Mouse (Mus musculus) kidney, postnatal 0 days (tissue): ENCODE measurements at regions not wholly inside any gene's neighbourhood (a gene's known extent, or its start where the extent isn't known, plus 50 kb on each side); places are given as distances from the start of the nearest gene placed in this dataset.

Source experiments
- ATAC-seq: fragments of 200-750 bp; cut with Nextera tagmentation; replicated peaks from 2 replicates; pipeline ENCODE4 v1.8.0; 2017; ENCODE audit warnings: low read depth, moderate number of reproducible peaks, moderate TSS enrichment, moderate library complexity; ENCODE audit not compliant: low FRiP score
- DNase-seq: peaks from one replicate; pipeline ENCODE4 v3.0.0-alpha.2; 2016; ENCODE audit warnings: low spot score
- H3K27ac ChIP-seq: fragments of 300-500 bp; sonication (generic); 2 replicates; pipeline ENCODE4 v1.5.1; 2014; ENCODE audit warnings: mild to moderate bottlenecking
- H3K27me3 ChIP-seq: fragments of 300-500 bp; sonication (generic); 2 replicates; pipeline ENCODE4 v1.6.1; 2014; ENCODE audit warnings: low read length, mixed read lengths; ENCODE audit not compliant: insufficient read depth
- H3K36me3 ChIP-seq: fragments of 300-500 bp; sonication (generic); 2 replicates; pipeline ENCODE4 v1.6.1; 2014; ENCODE audit warnings: low read length, mixed read lengths; ENCODE audit not compliant: insufficient read depth
- H3K4me1 ChIP-seq: fragments of 300-500 bp; sonication (generic); replicated peaks from 2 replicates; pipeline ENCODE4 v1.6.1; 2014; ENCODE audit warnings: antibody characterized with exemption, low read length, mixed read lengths; ENCODE audit not compliant: insufficient read depth
- H3K4me2 ChIP-seq: fragments of 300-500 bp; sonication (generic); 2 replicates; pipeline ENCODE4 v1.6.1; 2014; ENCODE audit warnings: mild to moderate bottlenecking, low read length, moderate library complexity, mixed read lengths
- H3K4me3 ChIP-seq: fragments of 300-500 bp; sonication (generic); replicated peaks from 2 replicates; pipeline ENCODE4 v1.5.1; 2014; ENCODE audit warnings: low read depth, low read length
- H3K9ac ChIP-seq: fragments of 300-500 bp; sonication (generic); 2 replicates; pipeline ENCODE4 v1.6.1; 2014; ENCODE audit warnings: low read depth, low read length
- H3K9me3 ChIP-seq: fragments of 300-500 bp; sonication (generic); replicated peaks from 2 replicates; pipeline ENCODE4 v1.6.1; 2016; ENCODE audit warnings: low read length, inconsistent platforms, mixed read lengths
- CTCF ChIP-seq: IDR thresholded peaks from 2 replicates; pipeline ENCODE4 v1.5.1; 2016; ENCODE audit warnings: antibody characterized with exemption, low read depth, mild to moderate bottlenecking, moderate library complexity
- WGBS: fragments of 180-500 bp; shearing (Covaris S2); extraction: QIAGEN DNeasy Blood & Tissue Kit; methylation state at CpG from one replicate; pipeline ENCODE4 v1.1.7; 2014; 5-methylcytosine and 5-hydroxymethylcytosine counted together

DNA sequence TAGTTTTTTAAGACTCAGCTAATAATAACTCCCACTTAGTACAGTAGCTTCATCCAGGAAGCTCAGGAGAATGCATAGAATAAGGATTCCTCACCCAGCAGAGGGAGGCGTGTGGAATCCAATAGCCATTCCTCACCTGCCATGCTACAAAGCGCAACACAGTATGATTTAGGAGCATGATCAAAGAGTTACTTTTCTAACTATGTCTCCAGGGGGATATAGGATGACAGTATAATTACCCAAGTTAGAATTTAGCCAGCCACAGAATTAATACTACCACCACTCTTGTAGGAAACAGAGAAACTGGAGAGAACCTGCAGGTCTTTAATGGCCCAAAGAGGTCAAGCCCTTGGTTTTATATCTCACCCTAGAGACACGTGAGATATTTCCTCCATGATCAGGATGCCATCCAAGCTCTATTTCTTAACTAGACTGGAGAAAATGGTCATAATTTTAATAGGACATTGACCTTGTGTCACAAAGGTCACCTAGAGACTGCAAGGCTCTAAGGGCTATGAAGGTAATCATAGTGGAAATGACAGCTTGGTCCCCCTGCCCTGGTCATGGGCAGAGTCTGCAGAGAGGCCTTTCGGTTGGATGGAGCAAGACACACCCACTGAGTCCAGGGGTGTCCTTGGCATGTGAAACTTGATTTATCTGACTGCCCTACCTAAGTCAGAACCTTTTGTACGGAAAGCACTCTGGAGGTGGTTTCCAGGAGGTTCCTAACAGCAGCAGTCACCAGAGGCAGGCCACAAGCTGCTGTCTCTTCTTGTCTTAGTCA, 512.3 kb upstream of the Nox3 start:
- H3K4me2 ChIP-seq, result no peak overlapping the region
- H3K9ac ChIP-seq, result no peak overlapping the region
- H3K4me1 ChIP-seq, result no peaks in the 10 kb centered on the region
- ATAC-seq, result peak; percentile 54; the same call in 1 of the 2 replicates
- peak; percentile 70 for DNase-seq
- TF ChIP-seq CTCF, result no peak
- no peaks in the 10 kb centered on the region for H3K36me3 ChIP-seq
- WGBS, result 35% methylated on average over 5 of the region's 5 CpGs
- no peaks in the 10 kb centered on the region for H3K9me3 ChIP-seq
- no peaks in the 10 kb centered on the region for H3K27me3 ChIP-seq
- no peak overlapping the region for H3K4me3 ChIP-seq
- no peak overlapping the region for H3K27ac ChIP-seq

DNA sequence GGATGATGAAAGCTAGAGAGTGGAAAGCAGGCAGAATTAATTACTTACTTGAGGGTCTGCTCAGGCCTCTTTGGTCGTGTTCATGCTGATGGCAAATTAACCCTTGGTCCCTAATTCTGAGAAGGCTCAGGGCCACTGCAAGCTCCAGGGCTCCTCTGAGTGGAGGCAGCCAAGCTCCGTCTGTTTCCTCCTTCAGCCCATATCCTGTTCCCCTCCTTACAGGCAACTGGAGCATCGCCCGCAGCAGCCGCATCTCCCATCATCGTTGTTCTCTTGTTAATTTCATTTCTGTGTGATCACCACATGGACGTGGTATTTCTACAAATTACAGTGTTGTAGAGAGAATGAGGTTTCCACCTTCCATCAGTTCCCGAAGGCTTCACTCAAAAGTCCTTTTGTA, 513.6 kb upstream of the Nox3 start:
- ATAC-seq, result no peak
- H3K27ac ChIP-seq, result no peak overlapping the region
- 70% methylated on average over 8 of the region's 8 CpGs for WGBS
- H3K9ac ChIP-seq, result no peak overlapping the region
- H3K4me1 ChIP-seq, result no peaks in the 10 kb centered on the region
- TF ChIP-seq CTCF, result no peak
- H3K27me3 ChIP-seq, result no peaks in the 10 kb centered on the region
- no peak overlapping the region for H3K4me3 ChIP-seq
- H3K4me2 ChIP-seq, result no peak overlapping the region
- no peaks in the 10 kb centered on the region for H3K36me3 ChIP-seq
- DNase-seq, result no peak
- H3K9me3 ChIP-seq, result no peaks in the 10 kb centered on the region

DNA sequence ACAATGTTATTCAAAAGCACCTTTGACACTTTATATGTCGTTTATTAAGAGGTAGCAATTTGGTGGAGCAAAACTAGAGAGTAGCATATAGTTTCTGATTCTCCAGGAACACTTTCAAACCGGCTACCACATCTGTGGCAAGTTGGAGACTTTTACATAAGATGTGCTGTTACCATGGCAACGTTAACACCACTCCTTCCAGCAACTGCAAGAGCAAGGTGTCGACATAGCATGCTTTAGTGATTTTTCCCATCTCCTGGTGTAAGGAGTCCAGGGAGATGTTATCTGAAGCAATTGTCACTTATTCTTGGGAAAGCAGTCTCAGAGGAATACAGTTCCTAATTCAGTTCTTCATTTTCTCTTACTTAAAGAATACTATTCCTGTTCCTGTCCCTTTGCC, 516.5 kb upstream of the Nox3 start:
- WGBS, result 51% methylated on average over 4 of the region's 4 CpGs
- H3K4me1 ChIP-seq, result no peaks in the 10 kb centered on the region
- no peaks in the 10 kb centered on the region for H3K27me3 ChIP-seq
- H3K9ac ChIP-seq, result no peak overlapping the region
- no peak overlapping the region for H3K27ac ChIP-seq
- H3K4me2 ChIP-seq, result no peak overlapping the region
- DNase-seq (no peak), ATAC-seq (no peak)
- no peak for TF ChIP-seq CTCF
- H3K9me3 ChIP-seq, result no peaks in the 10 kb centered on the region
- H3K36me3 ChIP-seq, result no peaks in the 10 kb centered on the region
- H3K4me3 ChIP-seq, result no peak overlapping the region

DNA sequence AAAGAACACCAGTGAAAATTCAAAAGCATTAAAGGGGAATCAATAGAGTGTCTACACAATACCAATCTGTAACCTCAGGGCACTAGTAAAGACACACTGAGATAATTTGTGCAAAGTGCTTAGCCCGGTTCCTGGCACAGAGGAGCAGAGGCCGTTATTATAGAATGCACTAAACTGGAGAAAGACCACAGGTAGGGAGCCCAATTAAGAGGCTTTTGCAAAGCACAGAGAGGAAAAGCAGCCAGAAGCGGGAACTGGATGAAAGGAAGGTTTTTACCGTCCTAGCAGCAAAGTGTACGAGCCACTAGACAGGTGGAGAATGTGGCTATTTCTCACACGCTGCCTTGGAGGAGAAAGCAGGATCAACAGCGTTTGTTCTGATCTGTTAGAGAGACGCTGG, 518.9 kb upstream of the Nox3 start:
- H3K9ac ChIP-seq, result no peak overlapping the region
- no peaks in the 10 kb centered on the region for H3K4me1 ChIP-seq
- H3K4me3 ChIP-seq, result no peak overlapping the region
- DNase-seq (no peak), ATAC-seq (no peak)
- 66% methylated on average over 8 of the region's 8 CpGs for WGBS
- no peaks in the 10 kb centered on the region for H3K36me3 ChIP-seq
- H3K27ac ChIP-seq, result no peak overlapping the region
- no peak for TF ChIP-seq CTCF
- no peak overlapping the region for H3K4me2 ChIP-seq
- no peaks in the 10 kb centered on the region for H3K9me3 ChIP-seq
- H3K27me3 ChIP-seq, result no peaks in the 10 kb centered on the region

DNA sequence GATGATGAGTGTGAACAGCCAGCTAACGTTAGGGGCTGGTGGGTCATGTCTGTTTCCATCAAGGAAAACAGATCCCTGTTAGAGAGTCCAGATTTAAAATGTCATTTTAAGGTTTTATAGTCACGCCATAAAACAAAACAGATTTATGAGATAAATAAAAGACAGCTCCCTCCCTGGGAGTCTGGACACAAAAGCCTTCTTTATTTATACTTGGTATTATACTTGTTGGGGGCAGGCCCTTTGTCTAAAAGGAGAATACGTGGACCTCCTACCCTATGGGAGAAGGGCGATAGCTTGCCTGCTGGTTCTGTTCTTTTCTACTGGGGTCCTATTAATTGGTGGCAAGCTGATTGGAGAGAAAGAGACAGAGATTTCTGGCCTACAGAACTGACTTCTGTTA, 520.1 kb upstream of the Nox3 start:
- DNase-seq, result peak; percentile 85
- no peak for ATAC-seq
- H3K4me1 ChIP-seq, result no peaks in the 10 kb centered on the region
- TF ChIP-seq CTCF, result no peak
- H3K9ac ChIP-seq, result no peak overlapping the region
- WGBS, result 32% methylated on average over 4 of the region's 4 CpGs
- H3K9me3 ChIP-seq, result no peaks in the 10 kb centered on the region
- no peaks in the 10 kb centered on the region for H3K36me3 ChIP-seq
- no peaks in the 10 kb centered on the region for H3K27me3 ChIP-seq
- no peak overlapping the region for H3K27ac ChIP-seq
- H3K4me2 ChIP-seq, result no peak overlapping the region
- H3K4me3 ChIP-seq, result no peak overlapping the region

DNA sequence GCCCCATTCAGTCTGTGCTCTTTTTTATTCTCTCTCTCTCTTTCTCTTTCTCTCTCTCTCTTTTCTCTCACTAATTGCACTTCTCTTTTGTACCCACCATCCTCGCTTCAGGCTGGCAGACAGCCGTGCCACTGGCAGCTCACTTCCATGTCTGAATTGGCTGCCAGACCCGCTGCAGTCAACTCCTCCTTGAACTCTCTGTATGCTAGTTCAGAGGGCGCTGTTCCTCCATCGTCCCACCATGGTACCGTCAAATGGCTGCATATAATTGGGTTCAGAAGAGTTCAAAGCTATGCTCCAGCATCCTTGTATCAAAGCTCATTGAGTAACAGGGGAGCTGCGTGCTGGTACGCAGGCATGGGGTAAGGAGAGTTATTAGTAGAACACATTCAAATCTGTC, 520.7 kb upstream of the Nox3 start:
- H3K4me1 ChIP-seq, result no peaks in the 10 kb centered on the region
- no peak for DNase-seq
- no peaks in the 10 kb centered on the region for H3K9me3 ChIP-seq
- no peak overlapping the region for H3K4me3 ChIP-seq
- no peak for TF ChIP-seq CTCF
- H3K9ac ChIP-seq, result no peak overlapping the region
- no peak overlapping the region for H3K4me2 ChIP-seq
- ATAC-seq, result no peak
- no peaks in the 10 kb centered on the region for H3K36me3 ChIP-seq
- 83% methylated on average over 8 of the region's 8 CpGs for WGBS
- no peaks in the 10 kb centered on the region for H3K27me3 ChIP-seq
- H3K27ac ChIP-seq, result no peak overlapping the region
